Mouse (Mus musculus): Measurements from ENCODE around the gene Mast4. TPM values are rescaled to one million over a fixed set of nuclear protein-coding genes. Genes with fewer than 3 reads are reported as not detected.

The Mast4 gene
- total and polyA plus RNA-seq, 3 experiments = 2.7 to 7.0 TPM; not detected in 1

- H3K27ac ChIP-seq (ENCODE audit: control insufficient read depth, low read depth, low read length) = no peak overlapping the region
- H3K79me2 ChIP-seq (ENCODE audit: control insufficient read depth, insufficient read depth, low read length, poor library complexity) = no peaks in the 10 kb centered on the region
- no peak for DNase-seq (ENCODE audit: low read depth, low spot score)
- no peak overlapping the region for H3K9ac ChIP-seq (ENCODE audit: control insufficient read depth, low read depth, low read length, poor library complexity, severe bottlenecking)
- no peaks in the 10 kb centered on the region for H3K4me1 ChIP-seq (ENCODE audit: control insufficient read depth in 1 of 2, insufficient read depth in 2 of 2, low read length in 2 of 2)
- H3K27me3 ChIP-seq (ENCODE audit: control insufficient read depth in 1 of 2, insufficient read depth in 2 of 2, low read length in 2 of 2) = no peaks in the 10 kb centered on the region
- no peaks in the 10 kb centered on the region for H3K9me3 ChIP-seq (replicated peaks; ENCODE audit: insufficient read depth, low read length)
- no peaks in the 10 kb centered on the region for H3K36me3 ChIP-seq (ENCODE audit: control insufficient read depth in 1 of 2, insufficient read depth in 2 of 2, low read length in 2 of 2)
- TF ChIP-seq ZMIZ1 (IDR thresholded peaks at IDR 0.05; ENCODE audit: low read depth, low read length) (no peak), MYB (IDR thresholded peaks at IDR 0.05; ENCODE audit: low read depth, low read length) (no peak)
- H3K4me3 ChIP-seq (ENCODE audit: control insufficient read depth in 1 of 2, insufficient read depth in 1 of 2, low read depth in 2 of 2, low read length in 2 of 2) = no peak overlapping the region
Measured at GRCm38 (mm10) chr13:103149415-103149814, 184.9 kb downstream of the Mast4 start.

GRCm38 (mm10) chr13:103144343-103144742 lies 190.0 kb downstream of the Mast4 start:
- Histone ChIP-seq H3K27me3 (ENCODE audit: control insufficient read depth in 1 of 2, insufficient read depth in 2 of 2, low read length in 2 of 2) (no peaks in the 10 kb centered on the region), H3K79me2 (ENCODE audit: control insufficient read depth, insufficient read depth, low read length, poor library complexity) (no peaks in the 10 kb centered on the region), H3K4me3 (ENCODE audit: control insufficient read depth in 1 of 2, insufficient read depth in 1 of 2, low read depth in 2 of 2, low read length in 2 of 2) (no peak overlapping the region), H3K9me3 (replicated peaks; ENCODE audit: insufficient read depth, low read length) (no peaks in the 10 kb centered on the region), H3K9ac (ENCODE audit: control insufficient read depth, low read depth, low read length, poor library complexity, severe bottlenecking) (no peak overlapping the region), H3K4me1 (ENCODE audit: control insufficient read depth in 1 of 2, insufficient read depth in 2 of 2, low read length in 2 of 2) (no peaks in the 10 kb centered on the region), H3K27ac (ENCODE audit: control insufficient read depth, low read depth, low read length) (no peak overlapping the region), H3K36me3 (ENCODE audit: control insufficient read depth in 1 of 2, insufficient read depth in 2 of 2, low read length in 2 of 2) (no peaks in the 10 kb centered on the region)
- TF ChIP-seq POLR2AphosphoS2 (IDR thresholded peaks at IDR 0.05; ENCODE audit: low read length) = no peak
- TF ChIP-seq UBTF (IDR thresholded peaks at IDR 0.05; ENCODE audit: borderline replicate concordance, insufficient read depth, low read depth, low read length) = no peak
- TF ChIP-seq E2F4 (IDR thresholded peaks at IDR 0.05; ENCODE audit: borderline replicate concordance, low read depth, low read length) = no peak
- no peak for TF ChIP-seq ZNF384 (IDR thresholded peaks at IDR 0.05; ENCODE audit: low read depth, low read length)
- TF ChIP-seq CHD2 (IDR thresholded peaks at IDR 0.05; ENCODE audit: low read length) = no peak
- no peak for TF ChIP-seq MAX (IDR thresholded peaks at IDR 0.05; ENCODE audit: low read length)
- no peak for TF ChIP-seq MYC (IDR thresholded peaks at IDR 0.05; ENCODE audit: low read depth, low read length)
- no peak for TF ChIP-seq ZMIZ1 (IDR thresholded peaks at IDR 0.05; ENCODE audit: low read depth, low read length)
- no peak for TF ChIP-seq TCF12 (IDR thresholded peaks at IDR 0.05; ENCODE audit: low read depth, low read length)
- TF ChIP-seq USF1 (IDR thresholded peaks at IDR 0.05; ENCODE audit: low read depth, low read length) = no peak
- no peak for TF ChIP-seq MYB (IDR thresholded peaks at IDR 0.05; ENCODE audit: low read depth, low read length)
- DNase-seq (ENCODE audit: low read depth, low spot score) = peak; percentile 3

GRCm38 (mm10) chr13:103141304-103141703 lies 193.0 kb downstream of the Mast4 start:
- no peak overlapping the region for H3K4me3 ChIP-seq (ENCODE audit: control insufficient read depth in 1 of 2, insufficient read depth in 1 of 2, low read depth in 2 of 2, low read length in 2 of 2)
- no peak overlapping the region for H3K9ac ChIP-seq (ENCODE audit: control insufficient read depth, low read depth, low read length, poor library complexity, severe bottlenecking)
- H3K4me1 ChIP-seq (ENCODE audit: control insufficient read depth in 1 of 2, insufficient read depth in 2 of 2, low read length in 2 of 2) = no peaks in the 10 kb centered on the region
- no peak for DNase-seq (ENCODE audit: low read depth, low spot score)
- H3K27me3 ChIP-seq (ENCODE audit: control insufficient read depth in 1 of 2, insufficient read depth in 2 of 2, low read length in 2 of 2) = no peaks in the 10 kb centered on the region
- H3K79me2 ChIP-seq (ENCODE audit: control insufficient read depth, insufficient read depth, low read length, poor library complexity) = no peaks in the 10 kb centered on the region
- H3K27ac ChIP-seq (ENCODE audit: control insufficient read depth, low read depth, low read length) = no peak overlapping the region
- no peaks in the 10 kb centered on the region for H3K9me3 ChIP-seq (replicated peaks; ENCODE audit: insufficient read depth, low read length)
- TF ChIP-seq USF1 (IDR thresholded peaks at IDR 0.05; ENCODE audit: low read depth, low read length) (no peak), GATA1 (IDR thresholded peaks at IDR 0.05; ENCODE audit: low read depth, low read length) (no peak), RAD21 (IDR thresholded peaks at IDR 0.05; ENCODE audit: low read depth, low read length) (no peak), EP300 (IDR thresholded peaks at IDR 0.05; ENCODE audit: low read depth in 1 of 2, low read length in 2 of 2) (no peak), MAX (IDR thresholded peaks at IDR 0.05; ENCODE audit: low read length) (no peak), CTCF (IDR thresholded peaks at IDR 0.05 in 2 of 3, conservative IDR thresholded peaks at IDR 0.05 in 1 of 3; ENCODE audit: control insufficient read depth in 1 of 3, insufficient read depth in 1 of 3, low read depth in 2 of 3, low read length in 3 of 3, poor library complexity in 1 of 3, severe bottlenecking in 1 of 3) (no peak), KAT2A (conservative IDR thresholded peaks at IDR 0.05; ENCODE audit: low read depth, low read length) (no peak), MAFK (IDR thresholded peaks at IDR 0.05; ENCODE audit: borderline replicate concordance, low read depth, low read length) (no peak), SIN3A (IDR thresholded peaks at IDR 0.05; ENCODE audit: low read length) (no peak), UBTF (IDR thresholded peaks at IDR 0.05; ENCODE audit: borderline replicate concordance, insufficient read depth, low read depth, low read length) (no peak), CHD1 (IDR thresholded peaks at IDR 0.05; ENCODE audit: low read depth, low read length) (no peak), CHD2 (IDR thresholded peaks at IDR 0.05; ENCODE audit: low read length) (no peak)
- no peaks in the 10 kb centered on the region for H3K36me3 ChIP-seq (ENCODE audit: control insufficient read depth in 1 of 2, insufficient read depth in 2 of 2, low read length in 2 of 2)

All from MEL (cell line).